Mouse (Mus musculus): ENCODE data around the gene Rec114. TPM values are rescaled to one million over a fixed set of nuclear protein-coding genes. Genes with fewer than 3 reads are reported as not detected.

Gene Rec114
- polyA plus RNA-seq, 1 experiment = 6.6 TPM

- no peak overlapping the region for H3K27ac ChIP-seq (ENCODE audit: control insufficient read depth, insufficient read depth, low read depth, low read length)
- H3K36me3 ChIP-seq (ENCODE audit: control insufficient read depth, insufficient read depth, low read length) = no peaks in the 10 kb centered on the region
Measured at GRCm38 (mm10) chr9:58630441-58630840, 113.3 kb downstream of the Rec114 start.

GRCm38 (mm10) chr9:58627197-58627596 is 116.6 kb downstream of the Rec114 start:
- H3K36me3 ChIP-seq (ENCODE audit: control insufficient read depth, insufficient read depth, low read length) = no peaks in the 10 kb centered on the region
- no peak for TF ChIP-seq POLR2A (IDR thresholded peaks at IDR 0.05; ENCODE audit: control insufficient read depth, low read depth, low read length)
- no peak for TF ChIP-seq CTCF (IDR thresholded peaks at IDR 0.05; ENCODE audit: control insufficient read depth, insufficient read depth, insufficient replicate concordance, low read depth, low read length)
- H3K4me1 ChIP-seq (ENCODE audit: control insufficient read depth, insufficient read depth, low read length) = no peaks in the 10 kb centered on the region
- no peak overlapping the region for H3K4me3 ChIP-seq (ENCODE audit: control insufficient read depth, low read depth, low read length)
- no peak overlapping the region for H3K27ac ChIP-seq (ENCODE audit: control insufficient read depth, insufficient read depth, low read depth, low read length)
- no peaks in the 10 kb centered on the region for H3K27me3 ChIP-seq (ENCODE audit: control insufficient read depth, insufficient read depth, low read length)

More at GRCm38 (mm10) chr9:58630441-58630840, 113.3 kb downstream of the Rec114 start:
- H3K4me3 ChIP-seq (ENCODE audit: control insufficient read depth, low read depth, low read length) = no peak overlapping the region
- H3K27me3 ChIP-seq (ENCODE audit: control insufficient read depth, insufficient read depth, low read length) = no peaks in the 10 kb centered on the region
- H3K4me1 ChIP-seq (ENCODE audit: control insufficient read depth, insufficient read depth, low read length) = no peaks in the 10 kb centered on the region
- TF ChIP-seq CTCF (IDR thresholded peaks at IDR 0.05; ENCODE audit: control insufficient read depth, insufficient read depth, insufficient replicate concordance, low read depth, low read length) (no peak), POLR2A (IDR thresholded peaks at IDR 0.05; ENCODE audit: control insufficient read depth, low read depth, low read length) (no peak)

- Histone ChIP-seq H3K36me3 (ENCODE audit: control insufficient read depth, insufficient read depth, low read length) (no peaks in the 10 kb centered on the region), H3K27me3 (ENCODE audit: control insufficient read depth, insufficient read depth, low read length) (no peaks in the 10 kb centered on the region), H3K27ac (ENCODE audit: control insufficient read depth, insufficient read depth, low read depth, low read length) (no peak overlapping the region), H3K4me1 (ENCODE audit: control insufficient read depth, insufficient read depth, low read length) (peaks cover 2% of the 10 kb centered on the region; the same call in 1 of the 2 replicates), H3K4me3 (ENCODE audit: control insufficient read depth, low read depth, low read length) (no peak overlapping the region)
- TF ChIP-seq CTCF (IDR thresholded peaks at IDR 0.05; ENCODE audit: control insufficient read depth, insufficient read depth, insufficient replicate concordance, low read depth, low read length) = no peak
- no peak for TF ChIP-seq POLR2A (IDR thresholded peaks at IDR 0.05; ENCODE audit: control insufficient read depth, low read depth, low read length)
Measured at GRCm38 (mm10) chr9:58623009-58623408, 120.8 kb downstream of the Rec114 start.

- H3K27ac ChIP-seq (ENCODE audit: control insufficient read depth, insufficient read depth, low read depth, low read length) = no peak overlapping the region
- TF ChIP-seq POLR2A (IDR thresholded peaks at IDR 0.05; ENCODE audit: control insufficient read depth, low read depth, low read length) (no peak), CTCF (IDR thresholded peaks at IDR 0.05; ENCODE audit: control insufficient read depth, insufficient read depth, insufficient replicate concordance, low read depth, low read length) (no peak)
- no peaks in the 10 kb centered on the region for H3K27me3 ChIP-seq (ENCODE audit: control insufficient read depth, insufficient read depth, low read length)
- no peaks in the 10 kb centered on the region for H3K36me3 ChIP-seq (ENCODE audit: control insufficient read depth, insufficient read depth, low read length)
- peaks cover 2% of the 10 kb centered on the region; the same call in 1 of the 2 replicates for H3K4me1 ChIP-seq (ENCODE audit: control insufficient read depth, insufficient read depth, low read length)
- no peak overlapping the region for H3K4me3 ChIP-seq (ENCODE audit: control insufficient read depth, low read depth, low read length)
Measured at GRCm38 (mm10) chr9:58615064-58615938, 128.5 kb downstream of the Rec114 start.

- Histone ChIP-seq H3K27me3 (ENCODE audit: control insufficient read depth, insufficient read depth, low read length) (no peaks in the 10 kb centered on the region), H3K36me3 (ENCODE audit: control insufficient read depth, insufficient read depth, low read length) (no peaks in the 10 kb centered on the region), H3K27ac (ENCODE audit: control insufficient read depth, insufficient read depth, low read depth, low read length) (no peak overlapping the region), H3K4me1 (ENCODE audit: control insufficient read depth, insufficient read depth, low read length) (peaks cover 2% of the 10 kb centered on the region; the same call in 1 of the 2 replicates), H3K4me3 (ENCODE audit: control insufficient read depth, low read depth, low read length) (no peak overlapping the region)
- TF ChIP-seq POLR2A (IDR thresholded peaks at IDR 0.05; ENCODE audit: control insufficient read depth, low read depth, low read length) (no peak), CTCF (IDR thresholded peaks at IDR 0.05; ENCODE audit: control insufficient read depth, insufficient read depth, insufficient replicate concordance, low read depth, low read length) (no peak)
Measured at GRCm38 (mm10) chr9:58613790-58614189, 130.0 kb downstream of the Rec114 start.

Other genes with a start within 250 kb of the Rec114 start
- 0.61 and 1.3 TPM in 2 replicates for gene Cd276, start 188.5 kb downstream of the Rec114 start, polyA plus RNA-seq (2012; rRNA removed)
- 80.2 and 87.0 TPM in 2 replicates for gene Nptn, start 161.7 kb downstream of the Rec114 start, polyA plus RNA-seq (2012; rRNA removed)
- gene Hcn4, start 79.4 kb upstream of the Rec114 start, polyA plus RNA-seq (2012; rRNA removed) = 0.09 and 0.16 TPM in 2 replicates